Mouse (Mus musculus) lung, postnatal 0 days (tissue): ENCODE measurements at regions not wholly inside any gene's neighbourhood (a gene's known extent, or its start where the extent isn't known, plus 50 kb on each side); places are given as distances from the start of the nearest gene placed in this dataset.

Experiments used
- CTCF ChIP-seq: IDR thresholded peaks from 2 replicates; pipeline ENCODE4 v1.5.1; 2016; ENCODE audit warnings: antibody characterized with exemption, mild to moderate bottlenecking
- EP300 ChIP-seq: IDR thresholded peaks from 2 replicates; pipeline ENCODE4 v1.6.1; 2016; ENCODE audit warnings: antibody characterized with exemption, mild to moderate bottlenecking, control low read depth

GRCm38 (mm10) chr13:53904471-53904870 is 151.0 kb downstream of the Drd1 start:
- no peak for TF ChIP-seq CTCF
- no peak for TF ChIP-seq EP300
